Mouse (Mus musculus): ENCODE measurements around the gene Dhx29. TPM values are rescaled to one million over a fixed set of nuclear protein-coding genes. Genes with fewer than 3 reads are reported as not detected.

Gene Dhx29
- polyA plus RNA-seq, 1 experiment = 8.1 TPM

GRCm38 (mm10) chr13:112954067-112954466 is 26.8 kb downstream of the Dhx29 start:
- Histone ChIP-seq H3K4me1 (ENCODE audit: control insufficient read depth, insufficient read depth, insufficient read length, low read length) (no peaks in the 10 kb centered on the region), H3K27ac (replicated peaks; ENCODE audit: low read depth, low read length) (no peak overlapping the region), H3K4me3 (ENCODE audit: insufficient read depth, low read depth, low read length) (no peak overlapping the region)

DNA sequence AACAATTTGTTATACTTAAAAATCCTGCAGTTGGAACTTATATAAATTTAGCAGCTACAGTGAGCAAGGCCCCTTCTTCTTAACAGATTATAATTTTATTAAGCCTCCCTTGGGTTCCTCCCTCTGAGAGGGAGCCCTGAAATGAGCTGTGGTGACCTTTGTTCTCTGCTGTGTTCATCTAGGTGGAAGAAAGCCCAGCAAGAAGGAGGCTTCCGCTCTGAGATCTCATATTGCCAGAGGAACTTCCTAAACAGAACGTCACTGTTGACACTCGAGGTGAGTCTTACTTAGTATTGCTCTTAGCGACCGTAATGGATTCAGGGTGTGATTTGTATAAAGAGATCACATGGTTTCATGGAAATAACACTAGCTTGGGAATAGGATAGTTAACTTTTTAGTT is 35.8 kb downstream of the Dhx29 start:
- H3K4me3 ChIP-seq (ENCODE audit: insufficient read depth, low read depth, low read length) = no peak overlapping the region
- H3K4me1 ChIP-seq (ENCODE audit: control insufficient read depth, insufficient read depth, insufficient read length, low read length) = no peaks in the 10 kb centered on the region
- no peak overlapping the region for H3K27ac ChIP-seq (replicated peaks; ENCODE audit: low read depth, low read length)

GRCm38 (mm10) chr13:112964421-112964820 is 37.2 kb downstream of the Dhx29 start:
- Histone ChIP-seq H3K4me3 (ENCODE audit: insufficient read depth, low read depth, low read length) (no peak overlapping the region), H3K4me1 (ENCODE audit: control insufficient read depth, insufficient read depth, insufficient read length, low read length) (no peaks in the 10 kb centered on the region)

DNA sequence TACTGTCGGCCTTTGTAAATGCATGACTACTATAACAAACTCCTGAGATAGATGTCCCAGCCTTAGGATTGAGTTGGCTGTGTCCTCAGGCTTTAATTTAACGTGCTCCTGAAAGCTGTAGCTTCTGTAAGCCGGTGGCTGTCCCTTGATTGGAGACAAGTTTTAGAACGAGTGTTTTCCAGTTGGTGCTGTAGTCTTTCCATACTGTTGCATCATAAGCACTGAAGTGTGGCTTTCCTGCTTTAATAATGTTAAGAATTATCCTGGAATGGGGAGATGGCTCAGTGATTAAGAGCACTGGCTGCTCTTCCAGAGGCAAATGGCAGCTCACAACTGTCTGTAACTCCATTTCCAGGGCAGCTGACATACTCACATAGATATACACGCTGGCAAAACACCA is 40.0 kb downstream of the Dhx29 start:
- H3K27ac ChIP-seq (replicated peaks; ENCODE audit: low read depth, low read length) = no peak overlapping the region
- no peaks in the 10 kb centered on the region for H3K4me1 ChIP-seq (ENCODE audit: control insufficient read depth, insufficient read depth, insufficient read length, low read length)
- H3K4me3 ChIP-seq (ENCODE audit: insufficient read depth, low read depth, low read length) = no peak overlapping the region

More at GRCm38 (mm10) chr13:112964421-112964820, 37.2 kb downstream of the Dhx29 start:
- no peak overlapping the region for H3K27ac ChIP-seq (replicated peaks; ENCODE audit: low read depth, low read length)

GRCm38 (mm10) chr13:112976720-112977119 is 49.5 kb downstream of the Dhx29 start:
- Histone ChIP-seq H3K27ac (replicated peaks; ENCODE audit: low read depth, low read length) (no peak overlapping the region), H3K4me1 (ENCODE audit: control insufficient read depth, insufficient read depth, insufficient read length, low read length) (no peaks in the 10 kb centered on the region), H3K4me3 (ENCODE audit: insufficient read depth, low read depth, low read length) (no peak overlapping the region)

DNA sequence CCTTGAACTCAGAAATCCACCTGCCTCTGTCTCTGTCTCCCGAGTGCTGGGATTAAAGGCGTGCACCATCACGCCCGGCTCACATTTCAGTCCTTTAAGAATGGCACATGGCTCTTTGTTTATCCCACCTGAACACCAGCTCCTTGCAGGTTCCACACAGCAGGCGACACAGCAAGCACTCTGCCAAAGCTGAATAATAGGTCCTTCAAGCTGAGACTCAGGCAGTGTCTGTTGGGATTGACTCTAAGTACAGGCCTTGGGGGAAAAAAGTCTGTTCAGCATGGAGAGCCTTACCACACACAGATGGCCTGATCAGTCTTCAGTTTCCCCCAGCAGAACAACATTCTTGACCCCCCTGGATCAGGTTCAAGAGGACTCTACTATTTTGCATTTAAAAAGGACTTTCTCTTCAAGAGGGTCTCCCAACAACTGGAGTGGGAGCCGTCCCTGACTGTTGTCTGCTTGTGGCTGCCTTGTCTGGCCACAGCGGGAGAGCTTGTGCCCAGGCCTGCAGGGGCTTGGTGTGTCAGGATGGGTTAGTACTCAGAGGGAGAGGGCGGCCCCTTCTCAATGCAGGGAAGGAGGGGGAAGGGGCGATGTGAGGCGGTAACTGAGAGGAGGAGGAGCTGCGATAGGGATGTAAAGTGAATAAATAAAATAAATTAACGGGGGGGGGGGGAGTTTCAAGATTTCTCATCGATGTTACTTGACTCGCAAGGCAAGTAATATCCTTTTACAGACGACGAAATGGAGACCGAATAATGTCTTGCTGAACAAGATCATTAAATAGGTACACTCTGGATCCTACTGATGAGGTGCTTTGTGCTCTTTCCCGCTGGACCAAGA is 58.6 kb downstream of the Dhx29 start:
- Histone ChIP-seq H3K4me1 (ENCODE audit: control insufficient read depth, insufficient read depth, insufficient read length, low read length) (no peaks in the 10 kb centered on the region), H3K27ac (replicated peaks; ENCODE audit: low read depth, low read length) (no peak overlapping the region), H3K4me3 (ENCODE audit: insufficient read depth, low read depth, low read length) (no peak overlapping the region)

GRCm38 (mm10) chr13:112986451-112986950 is 59.2 kb downstream of the Dhx29 start:
- no peak overlapping the region for H3K4me3 ChIP-seq (ENCODE audit: insufficient read depth, low read depth, low read length)
- no peak overlapping the region for H3K27ac ChIP-seq (replicated peaks; ENCODE audit: low read depth, low read length)
- no peaks in the 10 kb centered on the region for H3K4me1 ChIP-seq (ENCODE audit: control insufficient read depth, insufficient read depth, insufficient read length, low read length)

GRCm38 (mm10) chr13:112987532-112987943 is 60.3 kb downstream of the Dhx29 start, which contains the start of gene Ccno:
TSS of gene Ccno (plus strand) at chr13:112987802.
- no peaks in the 10 kb centered on the region for H3K4me1 ChIP-seq (ENCODE audit: control insufficient read depth, insufficient read depth, insufficient read length, low read length)
- no peak within 1 kb of the TSS for H3K27ac ChIP-seq (replicated peaks; ENCODE audit: low read depth, low read length)
- H3K4me3 ChIP-seq (ENCODE audit: insufficient read depth, low read depth, low read length) = peak within 1 kb of the TSS; percentile 56

DNA sequence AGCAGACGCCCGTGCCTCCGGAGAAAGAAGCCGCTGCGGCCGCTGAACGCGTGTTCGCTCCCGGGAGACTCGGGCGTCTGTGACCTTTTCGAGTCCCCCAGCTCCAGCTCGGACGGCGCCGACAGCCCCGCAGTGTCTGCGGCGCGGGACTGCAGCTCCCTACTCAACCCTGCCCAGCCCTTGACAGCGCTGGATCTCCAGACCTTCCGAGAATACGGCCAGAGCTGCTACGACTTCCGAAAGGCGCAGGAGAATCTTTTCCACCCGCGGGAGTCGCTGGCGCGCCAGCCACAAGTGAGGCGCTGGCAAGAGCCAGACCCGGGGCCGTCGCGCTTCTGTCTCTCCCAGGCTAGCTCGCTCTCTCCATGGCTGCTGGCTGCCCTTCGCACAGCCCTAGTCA is 60.7 kb downstream of the Dhx29 start:
- peak overlapping the region; percentile 56 for H3K4me3 ChIP-seq (ENCODE audit: insufficient read depth, low read depth, low read length)
- no peaks in the 10 kb centered on the region for H3K4me1 ChIP-seq (ENCODE audit: control insufficient read depth, insufficient read depth, insufficient read length, low read length)
- H3K27ac ChIP-seq (replicated peaks; ENCODE audit: low read depth, low read length) = no peak overlapping the region

DNA sequence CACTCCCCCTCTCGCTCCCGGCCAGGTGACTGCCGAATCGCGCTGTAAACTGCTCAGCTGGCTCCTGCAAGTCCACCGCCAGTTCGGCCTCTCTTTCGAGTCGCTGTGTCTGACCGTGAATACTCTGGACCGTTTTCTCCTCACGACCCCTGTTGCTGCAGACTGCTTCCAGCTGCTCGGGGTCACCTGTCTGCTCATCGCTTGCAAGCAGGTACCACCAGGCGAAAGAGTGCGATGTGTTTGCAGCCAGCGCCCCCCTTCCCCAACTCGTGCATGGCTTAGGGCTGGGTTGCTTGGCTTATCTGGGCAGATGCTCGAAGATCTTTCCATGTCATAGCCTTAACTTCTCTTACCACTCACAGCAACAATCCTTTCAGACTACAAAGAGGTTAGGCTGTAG is 61.6 kb downstream of the Dhx29 start:
- Histone ChIP-seq H3K27ac (replicated peaks; ENCODE audit: low read depth, low read length) (no peak overlapping the region), H3K4me3 (ENCODE audit: insufficient read depth, low read depth, low read length) (peak overlapping the region; percentile 4; the same call in 1 of the 2 replicates), H3K4me1 (ENCODE audit: control insufficient read depth, insufficient read depth, insufficient read length, low read length) (0 out of 2 replicates have a peak, but pooled peaks cover 3% of the 10 kb centered on the region)

DNA sequence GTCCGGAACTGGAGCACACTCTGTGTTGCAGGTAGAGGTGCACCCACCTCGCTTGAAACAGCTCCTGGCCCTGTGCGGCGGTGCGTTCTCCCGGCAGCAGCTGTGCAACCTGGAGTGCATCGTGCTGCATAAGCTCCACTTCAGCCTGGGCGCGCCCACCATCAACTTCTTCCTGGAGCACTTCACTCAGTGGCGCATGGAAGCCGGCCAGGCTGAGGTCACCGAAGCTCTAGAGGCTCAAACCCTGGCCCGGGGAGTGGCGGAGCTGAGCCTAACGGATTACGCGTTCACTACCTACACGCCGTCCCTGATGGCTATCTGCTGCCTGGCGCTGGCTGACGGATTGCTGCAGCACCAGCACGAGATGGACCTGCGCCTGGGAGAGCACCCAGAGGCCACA is 62.3 kb downstream of the Dhx29 start:
- Histone ChIP-seq H3K4me3 (ENCODE audit: insufficient read depth, low read depth, low read length) (no peak overlapping the region), H3K27ac (replicated peaks; ENCODE audit: low read depth, low read length) (no peak overlapping the region), H3K4me1 (ENCODE audit: control insufficient read depth, insufficient read depth, insufficient read length, low read length) (0 out of 2 replicates have a peak, but pooled peaks cover 3% of the 10 kb centered on the region)

DNA sequence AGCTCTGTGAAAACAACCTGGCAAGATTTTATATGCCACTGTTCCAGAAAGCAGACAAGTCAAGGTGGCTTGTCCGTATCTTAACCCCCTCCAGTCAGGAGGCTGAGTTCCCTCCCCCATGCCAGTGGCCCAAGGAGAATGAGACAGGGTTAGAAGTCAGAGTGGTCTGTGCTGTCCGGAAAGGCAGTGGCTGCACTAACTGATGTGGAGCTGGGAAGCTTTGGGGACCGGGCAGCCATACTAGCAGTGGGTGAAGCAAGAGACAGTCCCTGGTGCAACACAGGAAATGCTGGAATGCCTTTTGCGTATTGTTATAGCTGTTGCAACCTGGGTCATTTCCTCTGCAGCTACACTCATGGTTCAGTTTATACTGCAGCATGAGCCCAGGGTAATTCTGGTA is 63.1 kb downstream of the Dhx29 start:
- Histone ChIP-seq H3K4me3 (ENCODE audit: insufficient read depth, low read depth, low read length) (no peak overlapping the region), H3K27ac (replicated peaks; ENCODE audit: low read depth, low read length) (no peak overlapping the region), H3K4me1 (ENCODE audit: control insufficient read depth, insufficient read depth, insufficient read length, low read length) (0 out of 2 replicates have a peak, but pooled peaks cover 3% of the 10 kb centered on the region)

DNA sequence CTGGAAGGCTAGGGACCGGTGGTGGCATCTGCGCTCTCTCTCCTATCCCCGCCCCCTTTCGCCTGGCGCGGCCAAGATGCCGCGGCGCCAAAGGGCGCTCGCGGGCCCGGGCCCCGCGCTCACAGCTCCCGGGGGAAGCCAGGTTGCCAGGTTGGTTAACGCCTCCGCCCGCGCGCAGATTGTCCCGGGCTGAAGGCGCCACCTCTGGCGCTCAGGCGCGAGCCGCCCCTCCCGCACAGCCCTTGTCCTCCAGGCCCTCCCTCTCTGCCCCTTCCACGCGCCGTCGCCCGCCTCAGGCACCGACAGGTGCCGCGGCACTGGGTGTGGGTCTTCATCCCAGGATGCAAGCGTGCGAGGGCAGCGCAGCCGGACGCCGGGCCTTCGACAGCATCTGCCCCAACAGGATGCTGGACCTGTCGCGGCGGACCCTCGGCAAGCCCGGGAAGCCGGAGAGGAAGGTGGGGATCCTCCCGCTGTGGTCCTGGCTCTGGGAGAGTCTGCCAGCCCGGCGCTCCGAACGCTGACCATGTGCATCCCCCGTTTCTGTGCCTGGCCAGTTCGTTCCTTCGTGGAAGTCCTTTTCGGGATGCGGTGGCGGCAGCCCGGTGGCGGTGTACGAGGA is 66.4 kb downstream of the Dhx29 start, which contains the start of gene Mcidas:
Gene Mcidas (plus strand): TSS at position 315 of the 622 bp plus-strand sequence.
- peak within 1 kb of the TSS; percentile 38 for H3K4me3 ChIP-seq (ENCODE audit: insufficient read depth, low read depth, low read length)
- H3K27ac ChIP-seq (replicated peaks; ENCODE audit: low read depth, low read length) = no peak within 1 kb of the TSS
- 0 out of 2 replicates have a peak, but pooled peaks cover 3% of the 10 kb centered on the region for H3K4me1 ChIP-seq (ENCODE audit: control insufficient read depth, insufficient read depth, insufficient read length, low read length)

- 0 out of 2 replicates have a peak, but pooled peaks cover 3% of the 10 kb centered on the region for H3K4me1 ChIP-seq (ENCODE audit: control insufficient read depth, insufficient read depth, insufficient read length, low read length)
- peak overlapping the region; percentile 38 for H3K4me3 ChIP-seq (ENCODE audit: insufficient read depth, low read depth, low read length)
- no peak overlapping the region for H3K27ac ChIP-seq (replicated peaks; ENCODE audit: low read depth, low read length)
Observed at GRCm38 (mm10) chr13:112994191-112994590, 66.9 kb downstream of the Dhx29 start.

DNA sequence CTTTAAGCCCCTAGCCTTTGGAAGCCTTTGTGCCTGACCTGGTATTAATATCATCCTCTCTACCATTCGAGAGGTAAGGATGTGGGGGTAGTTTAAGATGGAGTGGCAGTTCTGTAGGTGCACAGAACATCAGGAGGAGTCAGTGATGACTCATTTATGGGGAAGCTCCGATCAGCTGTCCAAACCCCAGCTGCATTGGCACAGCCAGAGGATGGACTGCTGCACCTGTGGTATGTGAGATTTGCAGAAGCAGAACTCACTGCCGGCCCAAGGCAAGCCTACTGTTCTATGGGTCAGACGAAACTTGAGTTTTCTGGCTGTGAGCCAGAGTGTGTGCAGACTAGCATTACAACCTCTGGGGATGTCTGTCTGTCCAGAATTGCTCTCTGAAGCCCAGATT is 69.2 kb downstream of the Dhx29 start:
- no peak overlapping the region for H3K4me3 ChIP-seq (ENCODE audit: insufficient read depth, low read depth, low read length)
- no peak overlapping the region for H3K27ac ChIP-seq (replicated peaks; ENCODE audit: low read depth, low read length)
- H3K4me1 ChIP-seq (ENCODE audit: control insufficient read depth, insufficient read depth, insufficient read length, low read length) = 0 out of 2 replicates have a peak, but pooled peaks cover 3% of the 10 kb centered on the region

All from brown adipose tissue, adult 24 weeks (tissue).